Mouse (Mus musculus): Measurements from ENCODE around the gene Eral1. TPM values are rescaled to one million over a fixed set of nuclear protein-coding genes. Genes with fewer than 3 reads are reported as not detected.

Eral1 gene
- polyA plus RNA-seq, 1 experiment = not detected

DNA sequence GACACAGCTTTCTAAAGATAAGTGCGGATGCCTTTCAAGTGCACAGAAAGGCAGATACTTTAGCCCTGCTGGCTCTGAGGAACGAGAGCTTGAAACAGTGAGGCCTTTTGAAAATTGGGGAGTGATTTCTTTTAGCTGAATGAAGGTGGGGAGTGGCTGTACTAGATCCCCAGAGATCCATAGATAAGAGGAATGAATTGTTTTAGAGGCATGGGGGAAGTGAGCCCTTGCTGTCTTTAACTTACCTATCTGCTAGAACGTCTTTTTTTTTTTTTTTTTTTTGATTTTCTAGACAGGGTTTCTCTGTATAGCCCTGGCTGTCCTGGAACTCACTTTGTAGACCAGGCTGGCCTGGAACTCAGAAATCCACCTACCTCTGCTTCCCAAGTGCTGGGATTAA lies 16.9 kb upstream of the Eral1 start:
- Histone ChIP-seq H3K27ac (ENCODE audit: insufficient read depth, low read depth, low read length) (0 out of 2 replicates have a peak overlapping the region, but pooled peaks have one; percentile 24), H3K4me3 (ENCODE audit: insufficient read depth, low read depth, low read length) (peak overlapping the region; percentile 39), H3K4me1 (ENCODE audit: control insufficient read depth, insufficient read depth, low read length) (peaks cover 10% of the 10 kb centered on the region)
- WGBS = 18% methylated on average over 3 of the region's 3 CpGs
- TF ChIP-seq POLR2A (IDR thresholded peaks at IDR 0.05; ENCODE audit: insufficient read depth, low read depth, low read length) (no peak), CTCF (IDR thresholded peaks at IDR 0.05; ENCODE audit: insufficient read depth, low read depth, low read length) (no peak)

DNA sequence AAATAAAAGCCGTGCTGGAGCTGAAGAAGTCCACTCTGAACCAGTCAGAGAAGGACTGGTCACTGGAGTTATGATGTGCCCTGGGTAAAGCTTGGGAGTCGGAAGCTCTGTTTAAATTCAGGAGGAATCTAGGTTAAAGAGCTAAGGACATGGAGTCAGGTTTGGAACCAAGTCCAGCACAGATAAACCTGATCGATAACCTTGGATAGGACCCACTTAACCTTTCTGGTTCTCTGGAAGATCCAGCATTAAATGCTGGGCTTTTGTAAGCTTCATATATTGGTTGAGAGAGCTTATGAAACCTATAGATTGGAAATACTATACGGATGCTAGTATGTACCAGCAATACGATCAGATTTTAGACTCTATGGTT lies 14.9 kb upstream of the Eral1 start:
- H3K4me1 ChIP-seq (ENCODE audit: control insufficient read depth, insufficient read depth, low read length) = peaks cover 3% of the 10 kb centered on the region
- WGBS = 13% methylated on average over 5 of the region's 5 CpGs
- no peak overlapping the region for H3K27ac ChIP-seq (ENCODE audit: insufficient read depth, low read depth, low read length)
- peak overlapping the region; percentile 82 for H3K4me3 ChIP-seq (ENCODE audit: insufficient read depth, low read depth, low read length)
- TF ChIP-seq CTCF (IDR thresholded peaks at IDR 0.05; ENCODE audit: insufficient read depth, low read depth, low read length) = no peak
- no peak for TF ChIP-seq POLR2A (IDR thresholded peaks at IDR 0.05; ENCODE audit: insufficient read depth, low read depth, low read length)

DNA sequence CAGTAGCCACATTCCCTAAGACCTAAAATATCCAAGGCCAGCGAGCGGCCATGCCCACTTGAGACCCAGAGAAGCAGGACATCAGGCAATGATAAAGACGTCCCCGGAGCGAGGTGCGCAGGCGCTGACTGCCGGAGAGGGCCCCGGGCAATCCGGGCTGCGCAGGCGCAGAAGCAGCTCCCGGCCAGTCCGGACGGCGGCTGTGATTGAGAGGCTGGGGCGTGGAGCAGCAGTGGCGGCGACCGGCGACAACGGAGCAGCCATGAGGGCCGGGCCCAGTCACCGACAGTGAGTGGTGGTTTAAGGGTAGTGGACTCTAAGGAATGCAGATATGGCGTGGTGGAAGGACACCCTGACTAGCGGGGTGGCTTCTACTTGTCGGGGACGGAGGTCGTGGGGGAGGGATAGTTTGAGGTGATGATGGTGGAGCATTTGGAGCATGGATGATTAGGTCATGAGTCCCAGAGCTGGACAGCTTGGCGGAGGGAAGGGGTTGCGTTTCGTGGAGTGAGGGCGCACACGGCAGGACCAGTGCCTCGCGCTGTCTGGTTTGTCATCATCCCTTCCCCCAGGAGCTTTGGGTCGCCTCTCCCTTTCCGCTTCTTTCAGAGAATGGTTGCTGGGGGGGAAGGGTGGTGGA lies 14.4 kb upstream of the Eral1 start, which contains the start of gene Fam222b:
Fam222b (plus strand) TSS at position 157 of the 640 bp plus-strand sequence.
- peak within 1 kb of the TSS; percentile 58 for H3K27ac ChIP-seq (ENCODE audit: insufficient read depth, low read depth, low read length)
- WGBS = under 1% methylated on average over 38 of the region's 38 CpGs
- H3K4me3 ChIP-seq (ENCODE audit: insufficient read depth, low read depth, low read length) = peak within 1 kb of the TSS; percentile 82
- H3K4me1 ChIP-seq (ENCODE audit: control insufficient read depth, insufficient read depth, low read length) = peaks cover 3% of the 10 kb centered on the region; the same call in 1 of the 2 replicates
- peak; percentile 77 for TF ChIP-seq POLR2A (IDR thresholded peaks at IDR 0.05; ENCODE audit: insufficient read depth, low read depth, low read length)
- TF ChIP-seq CTCF (IDR thresholded peaks at IDR 0.05; ENCODE audit: insufficient read depth, low read depth, low read length) = no peak

DNA sequence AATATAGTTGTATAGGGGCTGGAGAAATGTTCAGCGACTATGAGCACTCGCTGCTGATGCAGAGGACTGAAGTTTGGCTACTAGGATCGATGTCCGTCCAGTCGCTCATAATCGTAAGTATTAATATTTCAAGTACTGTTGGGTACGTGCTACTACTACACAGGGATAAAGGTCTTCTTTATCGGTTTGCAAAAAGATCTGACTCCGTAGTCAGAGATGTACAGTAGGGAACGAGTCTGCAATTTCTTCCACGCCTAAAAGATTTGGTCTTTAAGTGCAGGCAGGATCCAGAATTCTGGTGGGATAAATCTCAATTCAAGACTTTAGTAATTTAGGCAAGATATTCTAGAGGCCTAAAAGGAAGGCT lies 13.9 kb upstream of the Eral1 start:
- Histone ChIP-seq H3K4me3 (ENCODE audit: insufficient read depth, low read depth, low read length) (peak overlapping the region; percentile 82), H3K27ac (ENCODE audit: insufficient read depth, low read depth, low read length) (0 out of 2 replicates have a peak overlapping the region, but pooled peaks have one; percentile 32), H3K4me1 (ENCODE audit: control insufficient read depth, insufficient read depth, low read length) (peaks cover 3% of the 10 kb centered on the region; the same call in 1 of the 2 replicates)
- TF ChIP-seq POLR2A (IDR thresholded peaks at IDR 0.05; ENCODE audit: insufficient read depth, low read depth, low read length) (no peak), CTCF (IDR thresholded peaks at IDR 0.05; ENCODE audit: insufficient read depth, low read depth, low read length) (no peak)
- WGBS = 36% methylated on average over 11 of the region's 11 CpGs

DNA sequence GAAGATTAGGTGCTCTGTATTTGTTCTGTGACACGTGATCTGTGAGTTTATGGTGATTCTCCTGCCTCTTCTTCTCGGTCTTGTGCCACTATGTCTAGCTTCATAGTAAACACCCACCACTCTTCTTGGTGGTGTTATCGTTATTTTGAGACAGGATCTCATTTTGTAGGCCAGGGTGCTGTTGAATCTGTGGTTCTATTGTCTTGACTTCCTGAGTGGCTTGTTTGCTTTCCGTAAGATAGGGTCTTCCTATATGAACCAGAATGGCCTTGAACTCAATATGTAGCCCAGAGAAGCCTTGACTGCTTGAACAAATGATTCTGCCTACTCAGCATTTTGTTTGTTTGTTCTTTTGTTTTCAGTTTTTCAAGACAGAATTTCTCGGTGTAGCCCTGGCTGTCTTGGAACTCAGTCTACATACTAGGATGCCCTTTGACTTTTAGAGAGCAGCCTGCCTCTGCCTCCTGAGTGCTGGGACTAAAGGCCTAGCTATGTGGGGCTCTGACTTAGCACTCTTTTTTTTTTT lies 7.6 kb upstream of the Eral1 start:
- H3K4me1 ChIP-seq (ENCODE audit: control insufficient read depth, insufficient read depth, low read length) = no peaks in the 10 kb centered on the region
- 81% methylated on average over 5 of the region's 5 CpGs for WGBS
- TF ChIP-seq CTCF (IDR thresholded peaks at IDR 0.05; ENCODE audit: insufficient read depth, low read depth, low read length) = no peak
- no peak for TF ChIP-seq POLR2A (IDR thresholded peaks at IDR 0.05; ENCODE audit: insufficient read depth, low read depth, low read length)
- H3K4me3 ChIP-seq (ENCODE audit: insufficient read depth, low read depth, low read length) = no peak overlapping the region
- no peak overlapping the region for H3K27ac ChIP-seq (ENCODE audit: insufficient read depth, low read depth, low read length)

DNA sequence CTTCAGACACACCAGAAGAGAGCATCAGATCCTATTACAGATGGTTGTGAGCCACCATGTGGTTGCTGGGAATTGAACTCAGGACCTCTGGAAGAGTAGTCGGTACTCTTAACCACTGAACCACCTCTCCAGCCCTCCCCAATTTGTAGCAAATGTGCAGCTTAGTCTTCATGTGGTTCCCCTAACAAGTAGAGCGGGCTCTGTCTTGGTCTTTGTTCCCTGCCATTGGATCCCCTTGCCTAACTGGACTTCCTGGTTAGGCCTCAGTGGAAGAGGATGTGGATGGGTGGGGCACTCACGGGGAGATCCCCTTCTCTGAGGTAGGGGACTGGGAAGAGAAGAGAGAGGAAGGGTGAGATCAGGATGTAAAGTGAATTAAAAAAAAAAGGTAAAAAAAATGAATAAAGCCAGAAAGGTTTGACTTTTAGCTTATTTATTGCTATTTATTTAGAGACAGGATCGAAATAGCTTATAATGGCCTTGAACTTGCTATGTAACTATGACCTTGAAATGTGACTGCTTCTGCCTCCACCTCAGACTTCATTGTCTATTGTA lies 6.8 kb upstream of the Eral1 start:
- no peaks in the 10 kb centered on the region for H3K4me1 ChIP-seq (ENCODE audit: control insufficient read depth, insufficient read depth, low read length)
- no peak overlapping the region for H3K4me3 ChIP-seq (ENCODE audit: insufficient read depth, low read depth, low read length)
- TF ChIP-seq POLR2A (IDR thresholded peaks at IDR 0.05; ENCODE audit: insufficient read depth, low read depth, low read length) = no peak
- no peak for TF ChIP-seq CTCF (IDR thresholded peaks at IDR 0.05; ENCODE audit: insufficient read depth, low read depth, low read length)
- WGBS = 75% methylated on average over 4 of the region's 4 CpGs
- no peak overlapping the region for H3K27ac ChIP-seq (ENCODE audit: insufficient read depth, low read depth, low read length)

DNA sequence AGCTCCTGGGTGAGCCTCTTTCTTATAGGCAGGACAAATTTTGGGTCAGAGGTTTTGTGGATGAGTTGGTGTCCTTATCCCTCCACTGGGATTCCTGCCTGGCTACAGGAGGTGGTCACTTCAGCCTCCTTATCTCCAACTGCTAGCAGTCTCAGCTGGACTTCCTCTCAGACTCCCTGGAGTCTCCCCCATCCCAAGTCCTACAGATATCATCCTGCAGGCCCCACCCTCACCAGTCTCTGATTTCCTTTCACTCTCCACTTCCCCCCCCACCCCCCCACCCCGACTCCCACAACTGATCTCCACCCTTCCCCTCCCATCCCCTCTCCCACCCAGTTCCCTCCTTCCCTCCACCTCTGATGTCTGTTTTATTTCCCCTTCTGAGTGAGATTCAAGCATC lies 3.4 kb upstream of the Eral1 start:
- 56% methylated on average over 1 of the region's 1 CpGs for WGBS
- TF ChIP-seq CTCF (IDR thresholded peaks at IDR 0.05; ENCODE audit: insufficient read depth, low read depth, low read length) = no peak
- no peak for TF ChIP-seq POLR2A (IDR thresholded peaks at IDR 0.05; ENCODE audit: insufficient read depth, low read depth, low read length)
- H3K4me1 ChIP-seq (ENCODE audit: control insufficient read depth, insufficient read depth, low read length) = 0 out of 2 replicates have a peak, but pooled peaks cover 2% of the 10 kb centered on the region
- H3K4me3 ChIP-seq (ENCODE audit: insufficient read depth, low read depth, low read length) = no peak overlapping the region
- no peak overlapping the region for H3K27ac ChIP-seq (ENCODE audit: insufficient read depth, low read depth, low read length)

DNA sequence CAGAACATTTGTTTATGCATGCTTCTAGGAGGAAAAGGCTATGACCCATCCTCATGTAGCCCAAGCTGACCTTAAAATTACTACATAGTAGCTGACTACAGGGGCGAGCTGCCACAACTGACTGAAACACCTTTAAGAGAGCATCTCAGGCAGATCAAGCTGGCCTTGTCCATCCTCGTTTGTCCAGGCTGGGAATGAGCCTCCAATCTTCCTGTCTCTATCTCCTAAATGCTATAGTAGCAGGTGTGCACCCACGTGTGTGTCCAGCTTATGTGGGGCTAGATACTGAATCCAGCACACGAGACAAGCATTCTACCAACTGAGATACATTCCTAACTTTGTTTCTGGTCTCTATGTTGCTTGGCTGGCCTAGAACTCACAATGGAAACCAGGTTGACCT lies 5.5 kb downstream of the Eral1 start:
- no peak for TF ChIP-seq POLR2A (IDR thresholded peaks at IDR 0.05; ENCODE audit: insufficient read depth, low read depth, low read length)
- no peak for TF ChIP-seq CTCF (IDR thresholded peaks at IDR 0.05; ENCODE audit: insufficient read depth, low read depth, low read length)
- Histone ChIP-seq H3K4me1 (ENCODE audit: control insufficient read depth, insufficient read depth, low read length) (0 out of 2 replicates have a peak, but pooled peaks cover 3% of the 10 kb centered on the region), H3K4me3 (ENCODE audit: insufficient read depth, low read depth, low read length) (no peak overlapping the region), H3K27ac (ENCODE audit: insufficient read depth, low read depth, low read length) (no peak overlapping the region)
- 90% methylated on average over 4 of the region's 4 CpGs for WGBS

DNA sequence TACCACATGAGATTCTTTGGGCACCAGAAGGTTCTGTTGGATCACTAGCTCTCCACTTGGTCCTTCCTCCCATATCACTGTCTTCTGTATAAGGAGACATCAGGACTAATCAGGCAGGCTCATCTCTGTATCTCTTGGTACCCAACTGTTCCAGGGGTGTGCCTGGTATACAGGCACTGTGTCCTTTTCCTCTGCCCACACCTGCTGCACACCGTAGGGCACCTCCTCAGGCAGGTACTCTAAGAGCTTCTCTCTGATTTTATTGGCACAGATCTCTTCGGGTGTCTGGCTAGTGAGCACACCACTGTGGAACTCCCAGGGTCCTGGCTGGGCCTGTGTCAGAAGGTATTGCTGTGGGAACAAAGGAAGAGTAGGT lies 5.9 kb downstream of the Eral1 start:
- no peak overlapping the region for H3K27ac ChIP-seq (ENCODE audit: insufficient read depth, low read depth, low read length)
- 0 out of 2 replicates have a peak, but pooled peaks cover 2% of the 10 kb centered on the region for H3K4me1 ChIP-seq (ENCODE audit: control insufficient read depth, insufficient read depth, low read length)
- no peak for TF ChIP-seq CTCF (IDR thresholded peaks at IDR 0.05; ENCODE audit: insufficient read depth, low read depth, low read length)
- no peak for TF ChIP-seq POLR2A (IDR thresholded peaks at IDR 0.05; ENCODE audit: insufficient read depth, low read depth, low read length)
- WGBS = 91% methylated on average over 2 of the region's 2 CpGs
- H3K4me3 ChIP-seq (ENCODE audit: insufficient read depth, low read depth, low read length) = no peak overlapping the region

All from olfactory bulb, adult 2 months (tissue).